Mouse (Mus musculus) bone marrow, adult 2 months (tissue): ENCODE measurements around the gene Cks1b.

Source experiments
- CTCF ChIP-seq: fragments of 200-500 bp; IDR thresholded peaks from 2 replicates; pipeline ENCODE4 v1.5.1; 2011; ENCODE audit warnings: low read length, control low read depth; ENCODE audit not compliant: control insufficient read depth, insufficient read depth
- POLR2A ChIP-seq: fragments of 200-500 bp; IDR thresholded peaks from 2 replicates; pipeline ENCODE4 v1.6.1; 2011; ENCODE audit warnings: low read depth, mild to moderate bottlenecking, control low read depth, low read length, borderline replicate concordance; ENCODE audit not compliant: control insufficient read depth

GRCm38 (mm10) chr3:89419571-89419970, 1.4 kb upstream of the Cks1b start:
- no peak for TF ChIP-seq CTCF
- no peak for TF ChIP-seq POLR2A
